In the genomic region with DNA sequence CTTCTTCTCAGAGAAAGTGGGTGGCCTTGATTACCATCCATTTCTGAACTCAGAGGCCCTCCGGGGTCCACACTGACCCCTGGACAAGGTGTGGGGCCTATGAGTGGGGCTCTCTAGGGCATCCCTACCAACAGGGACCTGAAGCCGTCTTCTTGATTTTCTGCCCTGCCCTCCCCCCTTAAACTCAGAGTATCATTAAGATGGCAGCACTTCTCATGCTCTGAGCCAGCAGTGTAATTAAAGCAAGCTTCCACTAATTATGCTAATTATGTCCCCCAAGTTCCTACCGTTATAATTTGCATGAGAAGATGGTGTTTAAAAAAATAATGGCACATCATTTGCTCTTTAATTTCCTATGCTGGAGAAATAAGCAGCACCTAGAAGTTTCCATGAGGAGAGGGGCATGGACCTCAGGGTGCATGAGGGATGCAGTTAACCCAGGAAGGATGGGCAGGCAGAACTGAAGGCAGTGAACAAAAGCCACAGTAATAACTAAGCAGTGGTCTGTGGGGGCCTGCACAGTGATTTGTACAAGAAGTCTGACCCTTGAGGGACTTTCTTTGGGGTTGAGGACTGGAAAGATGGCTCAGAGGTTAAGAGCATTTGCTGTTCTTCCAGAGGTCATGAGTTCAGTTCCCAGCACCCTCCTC, we compare ENCODE assay signal across 13 mouse cellular contexts.
"Had no signal": no experiment of that assay in that cellular context is flagged by ENCODE, and none has a peak within 500 bp of the region (broad histone marks: within the 10 kb centered on the region; RNA-seq: fewer than 3 reads in every experiment).

No protein-coding gene starts in this region.

- H3K27ac ChIP-seq: kidney, embryonic 15.5 days; limb, embryonic 13.5 days; liver, embryonic 15.5 days; neural tube, embryonic 12.5 days; stomach, postnatal 0 days had no signal

- H3K36me3 ChIP-seq: kidney, embryonic 15.5 days; limb, embryonic 13.5 days; liver, embryonic 15.5 days had no signal

- H3K4me3 ChIP-seq: kidney, embryonic 15.5 days; limb, embryonic 13.5 days; liver, embryonic 15.5 days; myocyte; neural tube, embryonic 12.5 days had no signal

- DNase-seq: kidney, postnatal 14 days; left cerebral cortex, postnatal 4 days; lung, adult 2 months; lung, postnatal 36 days; midbrain, embryonic 14.5 days; right cerebral cortex, adult 18-20 months; thymus, postnatal 14 days had no signal

- H3K4me2 ChIP-seq: kidney, embryonic 15.5 days; limb, embryonic 13.5 days; liver, embryonic 15.5 days; neural tube, embryonic 12.5 days had no signal

- H3K4me1 ChIP-seq: liver, embryonic 15.5 days had no signal

- H3K9ac ChIP-seq: kidney, embryonic 15.5 days; limb, embryonic 13.5 days; liver, embryonic 15.5 days; neural tube, embryonic 12.5 days had no signal

- H3K9me3 ChIP-seq: kidney, embryonic 15.5 days; limb, embryonic 13.5 days; liver, embryonic 15.5 days; neural tube, embryonic 12.5 days had no signal
